Mouse (Mus musculus) retina, postnatal 1 day (tissue): ENCODE measurements at regions not wholly inside any gene's neighbourhood (a gene's known extent, or its start where the extent isn't known, plus 50 kb on each side); places are given as distances from the start of the nearest gene placed in this dataset.

Experiments used
- DNase-seq: peaks from one replicate; pipeline ENCODE4 v3.0.0-alpha.2; 2012

- DNase-seq = no peak
Measured at GRCm38 (mm10) chr6:18677131-18677530, 162.5 kb upstream of the Cttnbp2 start.

- no peak for DNase-seq
Measured at GRCm38 (mm10) chr6:18680712-18681111, 166.1 kb upstream of the Cttnbp2 start.

GRCm38 (mm10) chr6:18682043-18682442 lies 166.3 kb upstream of the Lsm8 start:
- peak; percentile 62 for DNase-seq

DNA sequence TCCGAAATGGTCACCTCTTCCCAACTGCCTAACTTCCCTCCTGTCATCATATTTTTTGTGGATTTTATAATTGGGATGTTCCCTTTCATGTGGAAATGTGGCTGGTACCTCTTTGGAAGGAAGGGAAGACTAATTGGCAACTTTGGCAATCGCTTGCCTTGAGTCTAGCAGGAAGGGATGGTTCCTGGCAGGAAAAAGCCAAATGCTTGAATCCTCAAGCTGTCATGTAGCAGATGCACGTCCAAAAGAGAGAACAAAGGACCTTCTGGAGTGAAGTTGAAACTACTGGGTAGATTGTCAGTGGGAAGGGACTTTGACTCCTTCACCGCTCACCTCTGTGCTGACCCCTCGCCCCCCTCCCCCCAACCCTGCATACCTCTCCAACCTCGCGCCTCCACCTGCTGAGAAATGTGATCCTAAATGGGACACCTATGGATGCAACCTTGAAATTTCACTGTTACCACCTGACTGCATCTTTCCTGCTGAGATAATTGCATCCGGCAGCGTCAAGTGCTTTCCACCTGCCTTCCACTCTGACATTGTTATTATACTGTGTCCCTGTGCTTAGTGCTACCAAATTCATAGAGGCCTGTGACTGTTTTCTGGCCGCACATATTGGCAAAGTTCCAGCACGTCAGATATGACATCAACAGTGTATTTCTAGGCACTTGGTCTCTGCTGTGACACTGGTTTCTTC lies 159.6 kb upstream of the Lsm8 start:
- DNase-seq = peak; percentile 16

- DNase-seq = no peak
Measured at GRCm38 (mm10) chr6:18697536-18697935, 150.8 kb upstream of the Lsm8 start.

DNA sequence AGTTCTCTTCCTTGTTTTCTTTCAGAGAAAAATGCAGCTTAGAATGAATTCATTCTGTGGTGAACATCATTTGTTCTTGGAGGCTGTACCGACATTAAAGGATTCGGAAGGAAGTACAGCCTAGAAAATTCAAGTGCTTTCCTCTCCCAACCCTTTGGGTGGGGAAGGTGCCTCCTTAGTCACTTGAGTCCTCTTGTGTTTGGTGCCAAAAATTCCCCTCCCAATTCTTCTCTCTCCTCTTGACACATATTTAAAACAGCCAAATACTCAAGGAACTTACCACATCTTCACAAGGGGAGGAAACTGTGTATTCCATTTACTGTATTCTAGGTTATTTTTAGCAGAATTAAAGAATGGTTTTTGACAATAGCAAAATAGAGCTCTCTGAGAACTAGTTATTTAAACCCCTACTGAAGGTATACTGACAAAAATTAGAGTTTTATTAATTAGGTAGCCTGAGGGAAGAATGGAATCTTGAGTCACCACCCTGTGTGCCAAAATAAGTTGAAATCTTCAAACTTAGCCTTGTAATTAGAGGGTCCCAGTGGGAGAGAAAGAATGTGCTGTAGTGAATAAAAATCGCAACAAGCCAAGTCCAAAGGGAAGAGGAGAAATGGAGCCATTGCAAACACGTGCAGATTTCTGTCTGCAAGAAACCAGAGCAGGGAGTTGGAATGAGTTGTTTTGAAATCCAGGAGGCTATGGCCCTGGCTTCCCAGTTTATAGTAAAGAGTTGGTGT lies 149.2 kb upstream of the Lsm8 start:
- DNase-seq = no peak

DNA sequence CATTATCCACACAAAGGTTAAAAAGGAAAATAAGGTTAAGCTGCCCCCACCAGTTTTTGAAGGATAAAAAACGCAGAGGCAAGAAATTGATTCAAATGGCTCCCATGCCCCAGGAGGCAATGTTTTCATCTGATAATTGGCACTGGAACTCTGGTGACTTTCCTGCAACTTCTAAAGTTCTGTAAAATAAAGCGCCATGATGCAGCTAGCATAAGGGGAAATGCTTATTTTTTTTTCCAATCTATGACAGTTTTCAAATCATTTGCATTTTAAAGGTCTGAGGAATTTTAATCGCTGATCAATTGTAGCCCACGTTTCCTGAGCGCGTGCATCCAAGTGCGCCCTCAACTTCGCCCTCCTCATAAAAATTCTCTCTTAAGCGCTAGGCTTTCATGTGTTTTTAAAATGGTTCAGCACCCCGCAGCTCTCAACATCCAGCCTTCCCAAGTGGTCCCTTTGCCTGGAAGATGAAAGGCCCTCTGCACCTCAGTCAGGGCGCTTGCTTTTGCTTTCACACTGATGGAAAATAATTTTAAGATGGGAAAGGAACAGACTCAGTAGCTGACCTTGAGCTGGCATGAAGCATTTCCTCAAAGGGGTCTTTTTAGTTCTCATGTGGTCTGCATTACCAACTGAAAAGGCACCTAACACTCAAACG lies 148.5 kb upstream of the Lsm8 start:
- DNase-seq = no peak

- DNase-seq = no peak
Measured at GRCm38 (mm10) chr6:18710763-18711162, 137.6 kb upstream of the Lsm8 start.

- no peak for DNase-seq
Measured at GRCm38 (mm10) chr6:18748859-18749258, 99.5 kb upstream of the Lsm8 start.

DNA sequence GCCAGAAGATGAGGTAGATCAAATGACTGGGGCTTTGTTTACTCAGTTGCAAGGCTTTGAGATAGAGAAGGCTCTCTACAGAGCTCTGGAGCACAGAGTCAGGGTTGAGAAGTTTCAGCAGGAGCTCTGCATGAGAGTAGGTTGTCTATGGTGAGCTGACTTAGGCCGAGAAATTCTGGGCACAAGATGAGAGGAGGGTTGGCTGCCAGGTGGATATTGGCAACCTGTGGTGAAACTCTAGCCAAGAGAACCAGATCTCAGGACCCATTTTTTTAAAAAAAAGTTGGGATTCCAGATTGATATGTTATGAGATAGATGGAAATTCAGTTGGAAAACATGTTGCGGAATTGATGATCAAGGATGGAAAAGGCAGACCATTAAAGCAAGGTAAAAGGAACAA lies 83.8 kb upstream of the Lsm8 start:
- no peak for DNase-seq

- DNase-seq = peak; percentile 2
Measured at GRCm38 (mm10) chr6:18795390-18795789, 53.0 kb upstream of the Lsm8 start.

DNA sequence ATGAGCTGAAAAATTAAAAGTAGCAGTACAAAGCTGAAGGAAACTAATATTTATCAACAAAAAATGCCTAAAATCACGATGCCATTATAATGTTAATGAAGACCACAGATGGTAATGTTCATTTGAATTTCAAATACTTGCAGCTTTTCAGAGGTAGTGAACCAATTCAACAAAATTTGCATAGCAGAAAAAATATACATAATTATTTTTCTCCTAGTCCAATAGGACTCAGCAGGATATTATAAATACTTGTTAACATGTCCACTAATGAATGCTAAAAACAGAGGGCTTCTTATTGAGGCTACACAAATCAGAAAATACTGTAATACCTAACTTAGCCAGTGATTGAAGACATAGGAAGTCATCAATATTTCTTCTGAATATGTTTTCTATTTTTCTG lies 52.5 kb upstream of the Lsm8 start:
- no peak for DNase-seq

- peak; percentile 91 for DNase-seq
Measured at GRCm38 (mm10) chr6:18796540-18796939, 51.8 kb upstream of the Lsm8 start.
